Mouse (Mus musculus) lung, postnatal 0 days (tissue): ENCODE measurements around the gene Gpr4.

Experiments
- CTCF ChIP-seq: IDR thresholded peaks from 2 replicates; pipeline ENCODE4 v1.5.1; 2016; ENCODE audit warnings: antibody characterized with exemption, mild to moderate bottlenecking
- EP300 ChIP-seq: IDR thresholded peaks from 2 replicates; pipeline ENCODE4 v1.6.1; 2016; ENCODE audit warnings: antibody characterized with exemption, mild to moderate bottlenecking, control low read depth

DNA sequence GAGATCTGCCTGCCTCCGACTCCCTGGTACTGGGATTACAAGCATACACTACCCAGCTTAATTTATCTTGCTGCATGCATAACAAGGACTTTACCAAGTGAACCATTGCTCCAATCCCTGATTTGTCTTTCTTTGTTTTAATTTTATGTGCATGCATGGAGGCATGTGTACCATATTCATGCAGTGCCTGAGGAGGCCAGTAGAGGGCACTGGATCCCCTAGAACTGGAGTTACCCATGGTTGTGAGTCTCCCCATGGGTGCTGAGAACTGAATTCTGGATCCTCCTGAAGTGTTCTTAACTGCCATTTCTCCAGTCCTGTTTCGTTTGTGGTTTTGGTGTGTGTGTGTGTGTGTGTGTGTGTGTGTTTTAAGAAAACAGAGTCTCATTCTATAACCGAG, 45.3 kb upstream of the Gpr4 start:
- TF ChIP-seq CTCF (no peak; the same call in 1 of the 2 replicates), EP300 (no peak)
